Mouse (Mus musculus): ENCODE measurements around the gene Zfp110. TPM values are rescaled to one million over a fixed set of nuclear protein-coding genes. Genes with fewer than 3 reads are reported as not detected.
"Not testable (repeated sequence)": the region's sequence is repeated elsewhere in the genome, so short reads cannot be mapped to it uniquely, and the experiment has no call there.

Zfp110 gene
- polyA plus RNA-seq (2015; fragmentation: Nextera tagmentation; extraction: Ambion mirVana): 38.8 and 43.6 TPM in 2 replicates

DNA sequence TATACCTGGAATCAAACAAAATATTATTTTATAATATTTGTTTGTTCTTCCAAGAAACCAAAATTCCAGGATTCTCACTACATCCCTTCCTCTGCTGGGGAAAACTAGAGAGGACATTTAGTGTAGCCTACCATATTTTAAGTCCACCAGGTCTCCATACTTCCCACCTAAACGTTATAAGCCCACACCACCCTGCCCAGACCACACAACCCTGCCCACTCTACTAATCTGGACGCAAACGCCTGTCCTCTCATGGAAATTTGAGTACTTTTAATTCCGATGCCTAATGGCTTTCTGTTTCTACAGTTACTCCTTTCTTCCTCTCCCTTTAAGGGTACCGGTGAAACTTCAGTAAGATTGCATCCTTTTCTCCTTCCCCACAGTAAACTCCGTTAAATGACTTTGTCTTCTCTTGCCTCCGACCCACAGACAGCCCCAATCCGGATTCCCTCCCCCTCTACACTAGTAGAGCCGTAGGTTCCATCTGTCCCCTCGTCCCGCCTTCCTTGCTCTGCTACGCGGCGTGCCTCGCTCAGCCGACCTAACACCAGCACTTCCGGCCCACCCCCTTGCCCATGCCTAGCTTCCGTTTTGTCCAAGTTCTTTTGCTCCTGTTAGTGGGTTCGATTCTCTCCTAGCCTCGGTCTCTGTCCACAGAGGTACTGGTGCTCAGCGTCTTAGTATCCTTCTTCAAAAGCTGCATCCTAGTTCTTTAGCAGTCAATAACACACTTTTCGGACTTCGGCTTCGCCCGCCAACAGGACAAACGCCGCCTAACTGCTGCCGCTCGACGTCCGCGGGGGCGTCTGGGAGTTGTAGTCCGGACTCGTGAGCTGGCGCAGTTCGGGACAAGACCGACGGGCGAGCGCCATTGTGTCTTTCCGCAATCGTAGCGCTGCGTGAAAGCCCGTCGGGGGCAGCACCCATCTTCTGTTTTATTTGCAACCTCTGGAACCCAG lies at the start of gene Zfp110:
Gene Zfp110, plus strand, starts transcription at position 600 of the 959 bp plus-strand sequence.
- H3K4me3 ChIP-seq: peak within 1 kb of the TSS; percentile 62
- H3K9ac ChIP-seq: peak within 1 kb of the TSS; percentile 74
- peak within 1 kb of the TSS; percentile 63 for H3K4me2 ChIP-seq (replicated peaks)
- 3% methylated on average over 47 of the region's 47 CpGs for WGBS
- ATAC-seq (ENCODE audit: low FRiP score, low read depth): peak; percentile 97
- H3K27ac ChIP-seq: peak within 1 kb of the TSS; percentile 52; the same call in 1 of the 2 replicates
- no peaks in the 10 kb centered on the region for H3K4me1 ChIP-seq
- H3K27me3 ChIP-seq: no peaks in the 10 kb centered on the region
- H3K9me3 ChIP-seq: peaks cover 35% of the 10 kb centered on the region
- H3K36me3 ChIP-seq: peaks cover 34% of the 10 kb centered on the region

DNA sequence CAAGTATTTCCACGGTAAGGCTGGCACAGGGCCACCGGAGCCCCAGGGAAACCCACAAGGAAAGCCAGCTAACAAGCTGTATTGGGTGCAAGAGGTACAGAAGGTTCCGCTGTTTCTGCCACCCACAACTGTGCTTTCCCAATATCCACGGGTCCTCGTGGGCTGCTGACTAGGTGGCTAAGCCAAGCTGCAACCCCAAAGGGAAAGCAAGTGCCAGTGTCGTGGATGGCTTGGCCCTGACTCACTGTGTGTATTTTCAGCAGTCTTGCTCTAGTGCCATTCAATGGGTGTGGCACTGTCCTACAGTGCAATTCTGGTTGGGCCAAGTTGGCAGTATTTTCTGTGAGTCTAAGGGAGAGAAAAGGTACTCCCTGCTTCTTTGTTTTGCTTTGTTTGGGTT lies 47.2 kb upstream of the Zfp110 start:
- no peak for ATAC-seq (ENCODE audit: low FRiP score, low read depth)
- 81% methylated on average over 6 of the region's 6 CpGs for WGBS
- H3K4me2 ChIP-seq (replicated peaks): no peak overlapping the region

GRCm38 (mm10) chr7:12788025-12788424 lies 46.5 kb upstream of the Zfp110 start:
- 34% methylated on average over 5 of the region's 5 CpGs for WGBS
- H3K27me3 ChIP-seq: no peaks in the 10 kb centered on the region
- H3K9ac ChIP-seq: no peak overlapping the region
- no peak for ATAC-seq (ENCODE audit: low FRiP score, low read depth)
- no peaks in the 10 kb centered on the region for H3K36me3 ChIP-seq
- no peak overlapping the region for H3K4me3 ChIP-seq
- H3K9me3 ChIP-seq: no peaks in the 10 kb centered on the region
- no peak overlapping the region for H3K4me2 ChIP-seq (replicated peaks)
- no peak overlapping the region for H3K27ac ChIP-seq
- H3K4me1 ChIP-seq: no peaks in the 10 kb centered on the region

More for the DNA sequence above, 47.2 kb upstream of the Zfp110 start:
- Histone ChIP-seq H3K27ac (no peak overlapping the region), H3K9ac (no peak overlapping the region), H3K36me3 (no peaks in the 10 kb centered on the region), H3K9me3 (no peaks in the 10 kb centered on the region), H3K4me3 (no peak overlapping the region), H3K27me3 (no peaks in the 10 kb centered on the region), H3K4me1 (no peaks in the 10 kb centered on the region)

DNA sequence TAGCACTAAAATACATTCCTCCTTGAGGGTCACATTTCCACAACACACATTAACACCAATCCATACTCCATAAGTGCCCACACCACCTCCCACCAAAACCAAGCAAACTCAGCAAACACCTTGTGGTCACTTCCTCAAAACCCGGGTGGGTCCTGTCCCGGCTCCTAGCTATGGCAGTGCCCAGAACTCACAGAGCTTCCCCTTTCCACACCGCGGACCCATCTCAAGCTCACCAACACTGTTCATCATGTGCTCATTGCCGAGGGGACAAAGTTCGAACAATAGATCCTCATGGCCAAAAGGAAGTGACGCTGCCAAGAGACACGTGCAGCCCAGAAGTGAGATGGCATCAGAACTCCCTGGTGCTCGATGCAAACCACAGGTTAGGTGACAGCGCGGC lies 41.9 kb upstream of the Zfp110 start:
- not testable (repeated sequence) for H3K9ac ChIP-seq; H3K9me3 ChIP-seq; H3K4me3 ChIP-seq; H3K4me1 ChIP-seq; ATAC-seq (ENCODE audit: low FRiP score, low read depth); H3K4me2 ChIP-seq (replicated peaks); H3K36me3 ChIP-seq; H3K27ac ChIP-seq; H3K27me3 ChIP-seq
- WGBS: 91% methylated on average over 11 of the region's 11 CpGs

GRCm38 (mm10) chr7:12797971-12798370 lies 36.6 kb upstream of the Zfp110 start:
- Histone ChIP-seq H3K36me3 (peaks cover 12% of the 10 kb centered on the region), H3K9me3 (peaks cover 9% of the 10 kb centered on the region), H3K9ac (no peak overlapping the region), H3K27me3 (no peaks in the 10 kb centered on the region), H3K4me3 (no peak overlapping the region), H3K27ac (no peak overlapping the region), H3K4me1 (peaks cover 2% of the 10 kb centered on the region; the same call in 1 of the 2 replicates), H3K4me2 (replicated peaks) (no peak overlapping the region)
- WGBS: 62% methylated on average over 2 of the region's 2 CpGs
- ATAC-seq (ENCODE audit: low FRiP score, low read depth): no peak

DNA sequence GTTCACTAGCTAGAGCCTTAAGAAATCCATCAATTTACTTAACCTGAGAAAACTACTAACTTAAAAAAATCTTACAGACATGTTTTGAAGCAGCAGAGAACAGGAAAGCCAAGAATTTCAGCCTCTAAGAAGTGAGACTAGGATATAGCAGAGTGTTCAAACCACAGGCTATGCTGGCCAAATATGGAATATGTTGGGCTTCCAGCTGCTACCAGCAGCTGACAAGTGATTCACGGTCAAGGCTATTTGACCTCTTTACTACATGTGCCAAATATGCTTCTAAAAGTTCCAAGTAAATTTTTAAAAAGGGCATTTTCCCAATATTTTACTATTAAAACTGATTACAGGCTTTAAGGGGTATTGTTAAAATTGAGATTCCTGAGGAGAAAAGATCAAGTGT lies 35.0 kb upstream of the Zfp110 start:
- Histone ChIP-seq H3K27me3 (no peaks in the 10 kb centered on the region), H3K36me3 (peaks cover 12% of the 10 kb centered on the region), H3K4me2 (replicated peaks) (no peak overlapping the region), H3K4me1 (peaks cover 10% of the 10 kb centered on the region), H3K27ac (no peak overlapping the region), H3K9me3 (peaks cover 9% of the 10 kb centered on the region), H3K4me3 (no peak overlapping the region), H3K9ac (no peak overlapping the region)
- WGBS: 92% methylated on average over 1 of the region's 1 CpGs
- ATAC-seq (ENCODE audit: low FRiP score, low read depth): no peak

DNA sequence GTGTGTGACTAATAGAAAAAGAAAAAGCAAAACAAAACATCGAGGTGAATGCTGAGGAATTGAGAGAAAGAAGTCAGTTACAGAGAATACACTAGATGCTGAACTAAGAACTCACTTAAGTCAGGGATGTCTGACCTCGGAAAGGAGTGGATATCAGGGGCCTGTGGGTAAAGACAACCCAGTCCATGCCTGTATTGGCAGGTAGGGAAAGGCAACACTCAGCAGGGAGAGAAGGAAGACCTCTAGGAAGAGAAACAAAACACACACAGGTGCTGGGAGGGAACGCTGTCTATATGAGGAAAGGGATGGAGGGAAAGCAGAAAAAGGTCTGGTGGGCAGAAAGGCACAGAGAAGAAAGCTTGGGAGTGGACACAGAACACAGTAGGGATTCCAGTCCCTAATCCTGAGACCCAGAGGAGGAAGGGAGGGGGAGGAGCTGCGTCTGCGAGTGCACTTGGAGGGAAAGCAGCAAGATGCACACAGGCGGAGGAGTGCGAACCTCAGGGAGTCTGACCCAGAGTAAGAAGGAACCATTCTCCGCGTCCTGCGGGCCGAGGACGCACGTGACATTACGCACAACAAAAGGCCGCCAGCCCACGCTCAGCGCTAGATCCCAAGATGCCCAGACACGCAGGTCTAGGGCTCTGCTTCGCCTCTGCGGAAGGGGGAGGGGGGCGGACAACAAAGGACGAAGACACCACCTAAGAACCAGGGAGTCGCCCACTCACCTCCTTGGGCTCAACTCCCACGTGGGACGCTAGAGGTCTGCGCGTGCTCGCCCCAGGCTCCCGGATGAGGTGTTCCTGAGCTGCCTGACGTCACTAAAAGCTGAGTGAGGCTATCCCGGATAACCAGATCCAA lies 31.5 kb upstream of the Zfp110 start, which contains the start of gene Zscan18:
Gene Zscan18, minus strand, starts transcription at position 770 of the 861 bp plus-strand sequence.
- Histone ChIP-seq H3K4me1 (peaks cover 10% of the 10 kb centered on the region), H3K9ac (peak within 1 kb of the TSS; percentile 80), H3K36me3 (peaks cover 24% of the 10 kb centered on the region), H3K27me3 (no peaks in the 10 kb centered on the region), H3K4me3 (peak within 1 kb of the TSS; percentile 54), H3K4me2 (replicated peaks) (peak within 1 kb of the TSS; percentile 88), H3K9me3 (peaks cover 10% of the 10 kb centered on the region; the same call in 1 of the 2 replicates), H3K27ac (peak within 1 kb of the TSS; percentile 67)
- WGBS: 6% methylated on average over 31 of the region's 31 CpGs
- peak; percentile 94 for ATAC-seq (ENCODE audit: low FRiP score, low read depth)

GRCm38 (mm10) chr7:12803727-12804071 lies 30.9 kb upstream of the Zfp110 start:
- no peaks in the 10 kb centered on the region for H3K27me3 ChIP-seq
- H3K36me3 ChIP-seq: peaks cover 27% of the 10 kb centered on the region
- peak overlapping the region; percentile 54 for H3K4me3 ChIP-seq
- peak overlapping the region; percentile 88 for H3K4me2 ChIP-seq (replicated peaks)
- peak overlapping the region; percentile 80 for H3K9ac ChIP-seq
- peak overlapping the region; percentile 67 for H3K27ac ChIP-seq
- H3K4me1 ChIP-seq: peaks cover 10% of the 10 kb centered on the region
- ATAC-seq (ENCODE audit: low FRiP score, low read depth): no peak
- H3K9me3 ChIP-seq: peaks cover 16% of the 10 kb centered on the region
- WGBS: under 1% methylated on average over 16 of the region's 16 CpGs

- no peak overlapping the region for H3K27ac ChIP-seq
- H3K9ac ChIP-seq: no peak overlapping the region
- H3K4me2 ChIP-seq (replicated peaks): no peak overlapping the region
- H3K4me3 ChIP-seq: no peak overlapping the region
- ATAC-seq (ENCODE audit: low FRiP score, low read depth): no peak
- no peaks in the 10 kb centered on the region for H3K27me3 ChIP-seq
- H3K36me3 ChIP-seq: peaks cover 56% of the 10 kb centered on the region
- H3K4me1 ChIP-seq: peaks cover 9% of the 10 kb centered on the region
- WGBS: 97% methylated on average over 8 of the region's 8 CpGs
- H3K9me3 ChIP-seq: peaks cover 44% of the 10 kb centered on the region
Measured at GRCm38 (mm10) chr7:12815566-12815965, 19.0 kb upstream of the Zfp110 start.

DNA sequence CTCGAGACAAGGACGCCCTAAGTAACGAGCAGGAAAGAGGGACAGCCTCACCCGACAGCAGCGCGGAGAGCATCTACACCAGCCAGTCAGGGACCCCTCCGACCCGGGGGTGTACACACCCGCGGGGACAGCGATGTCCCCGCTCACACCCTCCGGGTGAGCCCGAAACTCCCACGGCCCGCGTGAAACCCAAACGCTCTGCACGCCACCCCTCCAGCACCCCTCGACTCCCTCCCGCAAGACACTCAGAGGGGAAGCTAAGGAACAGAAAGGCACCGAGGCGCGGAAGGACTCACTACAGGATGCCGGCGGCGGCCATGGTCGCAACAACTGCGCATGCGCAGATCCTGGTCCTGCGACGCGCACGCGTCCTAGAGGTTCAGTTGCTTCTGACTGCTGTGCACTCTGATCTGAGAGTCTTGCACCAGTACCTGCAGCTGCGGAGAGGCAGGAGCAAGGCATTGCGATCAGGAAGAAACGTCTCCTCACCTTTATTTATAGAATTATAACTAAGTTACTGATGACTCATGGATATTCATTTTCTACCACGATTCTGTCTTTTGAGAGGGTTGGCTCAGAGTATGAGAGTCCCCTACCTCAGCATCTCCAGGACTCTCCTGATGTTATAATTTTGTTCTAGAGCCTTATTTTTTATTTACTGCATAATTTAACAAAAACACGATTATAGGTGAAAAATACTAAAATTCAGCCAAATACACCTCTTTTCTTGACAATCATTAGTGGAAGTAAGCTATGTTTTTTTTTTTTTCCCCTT lies 15.9 kb upstream of the Zfp110 start, which contains the start of gene Zfp329:
Gene Zfp329, minus strand, starts transcription at position 338 of the 775 bp plus-strand sequence.
- peaks cover 28% of the 10 kb centered on the region for H3K36me3 ChIP-seq

DNA sequence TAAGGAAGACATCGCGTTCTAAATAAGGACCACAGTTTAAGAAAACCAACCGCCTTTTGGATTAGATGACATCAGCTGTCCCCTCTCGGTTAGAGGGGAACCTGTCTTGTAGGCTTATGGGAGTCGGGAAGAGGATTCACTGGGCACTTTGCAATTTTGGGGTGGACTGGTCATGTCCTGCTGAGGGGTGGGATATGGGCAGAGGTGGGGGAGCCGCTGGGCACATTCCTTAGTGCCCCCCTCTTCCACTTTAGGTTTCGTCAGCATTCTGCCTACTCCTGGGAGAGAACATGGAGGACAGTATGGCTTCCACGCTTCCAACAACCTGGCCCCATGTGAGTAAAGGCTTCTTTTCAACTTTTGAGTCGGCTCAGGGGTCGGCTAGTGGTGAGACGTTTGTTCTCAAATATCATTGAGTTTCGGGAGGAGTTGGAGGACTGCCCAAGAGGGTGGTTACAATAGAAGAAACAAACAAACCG lies 671 bp downstream of the Zfp110 start:
- H3K4me2 ChIP-seq (replicated peaks): peak overlapping the region; percentile 63
- peak overlapping the region; percentile 74 for H3K9ac ChIP-seq
- H3K27ac ChIP-seq: peak overlapping the region; percentile 52; the same call in 1 of the 2 replicates
- H3K4me1 ChIP-seq: no peaks in the 10 kb centered on the region
- H3K36me3 ChIP-seq: peaks cover 41% of the 10 kb centered on the region
- ATAC-seq (ENCODE audit: low FRiP score, low read depth): peak; percentile 58; the same call in 1 of the 2 replicates
- H3K9me3 ChIP-seq: peaks cover 41% of the 10 kb centered on the region
- peak overlapping the region; percentile 62 for H3K4me3 ChIP-seq
- H3K27me3 ChIP-seq: no peaks in the 10 kb centered on the region
- WGBS: 40% methylated on average over 13 of the region's 13 CpGs

More for the DNA sequence above, 15.9 kb upstream of the Zfp110 start, which contains the start of gene Zfp329:
- H3K4me2 ChIP-seq (replicated peaks): peak within 1 kb of the TSS; percentile 78
- peaks cover 9% of the 10 kb centered on the region for H3K4me1 ChIP-seq
- H3K9me3 ChIP-seq: peaks cover 32% of the 10 kb centered on the region
- H3K4me3 ChIP-seq: peak within 1 kb of the TSS; percentile 85
- ATAC-seq (ENCODE audit: low FRiP score, low read depth): peak; percentile 97
- peak within 1 kb of the TSS; percentile 76; the same call in 1 of the 2 replicates for H3K27ac ChIP-seq
- peak within 1 kb of the TSS; percentile 93 for H3K9ac ChIP-seq
- H3K27me3 ChIP-seq: no peaks in the 10 kb centered on the region
- under 1% methylated on average over 39 of the region's 40 CpGs for WGBS
